Mouse (Mus musculus) hindbrain, embryonic 11.5 days (tissue): ENCODE measurements at regions not wholly inside any gene's neighbourhood (a gene's known extent, or its start where the extent isn't known, plus 50 kb on each side); places are given as distances from the start of the nearest gene placed in this dataset.
"Not testable (repeated sequence)": the region's sequence is repeated elsewhere in the genome, so short reads cannot be mapped to it uniquely, and the experiment has no call there.

Experiments
- ATAC-seq: fragments of 200-750 bp; cut with Nextera tagmentation; 2 replicates; pipeline ENCODE4 v1.8.0; 2017; ENCODE audit warnings: mild to moderate bottlenecking, moderate TSS enrichment, moderate library complexity; ENCODE audit not compliant: low FRiP score
- DNase-seq: peaks from one replicate; pipeline ENCODE4 v3.0.0-alpha.2; 2015; ENCODE audit warnings: low spot score
- H3K27ac ChIP-seq: fragments of 300-500 bp; sonication (generic); 2 replicates; pipeline ENCODE4 v1.5.1; 2014; ENCODE audit warnings: mild to moderate bottlenecking, low read depth, low read length
- H3K27me3 ChIP-seq: fragments of 300-500 bp; sonication (generic); 2 replicates; pipeline ENCODE4 v1.6.1; 2014; ENCODE audit warnings: mild to moderate bottlenecking, low read length, moderate library complexity, mixed read lengths; ENCODE audit not compliant: control insufficient read depth, insufficient read depth
- H3K36me3 ChIP-seq: fragments of 300-500 bp; sonication (generic); 2 replicates; pipeline ENCODE4 v1.6.1; 2014; ENCODE audit warnings: mild to moderate bottlenecking, low read length, moderate library complexity, mixed read lengths; ENCODE audit not compliant: control insufficient read depth, insufficient read depth
- H3K4me1 ChIP-seq: fragments of 300-500 bp; sonication (generic); replicated peaks from 2 replicates; pipeline ENCODE4 v1.6.1; 2014; ENCODE audit warnings: low read length, mixed read lengths; ENCODE audit not compliant: control insufficient read depth, insufficient read depth
- H3K4me2 ChIP-seq: fragments of 300-500 bp; sonication (generic); replicated peaks from 2 replicates; pipeline ENCODE4 v1.6.1; 2014; ENCODE audit warnings: mild to moderate bottlenecking, low read depth, low read length
- H3K4me3 ChIP-seq: fragments of 300-500 bp; sonication (generic); 2 replicates; pipeline ENCODE4 v1.5.1; 2014; ENCODE audit warnings: low read depth, low read length
- H3K9ac ChIP-seq: fragments of 300-500 bp; sonication (generic); 2 replicates; pipeline ENCODE4 v1.6.1; 2014; ENCODE audit warnings: low read depth, low read length
- H3K9me3 ChIP-seq: fragments of 300-500 bp; sonication (generic); 2 replicates; pipeline ENCODE4 v1.6.1; 2016; ENCODE audit warnings: low read length; ENCODE audit not compliant: control insufficient read depth
- WGBS: fragments of 180-500 bp; shearing (Covaris S2); extraction: QIAGEN DNeasy Blood & Tissue Kit; methylation state at CpG from one replicate; pipeline ENCODE4 v1.1.7; 2014; 5-methylcytosine and 5-hydroxymethylcytosine counted together

DNA sequence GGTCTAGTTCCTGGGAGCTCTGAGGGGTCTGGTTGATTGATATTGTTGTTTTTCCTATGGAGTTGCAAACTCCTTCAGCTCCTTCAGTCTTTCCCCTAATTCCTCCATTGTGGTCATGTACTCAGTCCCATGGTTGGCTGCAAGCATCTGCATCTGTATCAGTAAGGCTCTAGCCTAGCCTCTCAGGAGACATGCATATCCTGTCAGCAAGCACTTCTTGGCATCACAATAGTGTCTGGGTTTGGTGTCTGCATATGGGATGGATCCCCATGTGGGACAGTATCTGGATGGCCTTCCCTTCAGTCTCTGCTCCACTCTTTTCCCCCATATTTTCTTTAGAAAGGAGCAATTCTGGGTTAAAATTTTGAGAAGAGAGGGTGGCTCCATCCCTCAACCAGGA lies 205.7 kb upstream of the Tmprss15 start:
- not testable (repeated sequence) for H3K9me3 ChIP-seq, H3K4me1 ChIP-seq, ATAC-seq, H3K9ac ChIP-seq, H3K27me3 ChIP-seq, H3K36me3 ChIP-seq, H3K4me3 ChIP-seq, H3K27ac ChIP-seq, H3K4me2 ChIP-seq, DNase-seq

GRCm38 (mm10) chr16:79279006-79279405 lies 188.1 kb upstream of the Tmprss15 start:
- WGBS: 97% methylated on average over 2 of the region's 2 CpGs
- Histone ChIP-seq H3K27ac (no peak overlapping the region), H3K9me3 (no peaks in the 10 kb centered on the region), H3K4me1 (no peaks in the 10 kb centered on the region), H3K27me3 (no peaks in the 10 kb centered on the region), H3K4me2 (no peak overlapping the region), H3K4me3 (no peak overlapping the region), H3K36me3 (no peaks in the 10 kb centered on the region), H3K9ac (no peak overlapping the region)
- DNase-seq (no peak), ATAC-seq (no peak)

DNA sequence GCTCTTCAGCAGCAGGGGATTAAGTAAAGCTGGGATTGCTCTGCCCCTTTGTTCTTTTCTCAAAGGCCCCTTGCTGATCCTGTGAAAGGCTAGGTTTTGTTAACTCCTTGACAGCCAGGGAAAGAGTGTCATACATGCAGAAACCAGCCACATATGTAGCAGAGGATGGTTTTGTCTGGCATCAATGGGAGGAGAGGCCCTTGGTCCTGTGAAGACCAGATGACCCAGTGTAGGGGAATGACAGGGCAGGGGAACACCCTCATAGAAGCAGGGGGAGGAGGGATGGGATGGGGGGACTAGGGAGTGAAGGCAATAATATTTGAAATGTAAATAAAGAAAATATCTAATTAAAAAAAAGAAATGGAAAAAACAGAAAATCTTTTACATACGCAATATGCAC lies 165.6 kb upstream of the Tmprss15 start:
- ATAC-seq (0 out of 2 replicates have a peak, but pooled peaks have one; percentile 25), DNase-seq (no peak)
- Histone ChIP-seq H3K27ac (no peak overlapping the region), H3K4me2 (no peak overlapping the region), H3K27me3 (no peaks in the 10 kb centered on the region), H3K9me3 (no peaks in the 10 kb centered on the region), H3K4me1 (no peaks in the 10 kb centered on the region), H3K9ac (no peak overlapping the region), H3K4me3 (no peak overlapping the region), H3K36me3 (no peaks in the 10 kb centered on the region)
- WGBS: 100% methylated on average over 1 of the region's 1 CpGs

GRCm38 (mm10) chr16:79256084-79256483 lies 165.2 kb upstream of the Tmprss15 start:
- H3K4me1 ChIP-seq: no peaks in the 10 kb centered on the region
- H3K9me3 ChIP-seq: no peaks in the 10 kb centered on the region
- no peaks in the 10 kb centered on the region for H3K27me3 ChIP-seq
- ATAC-seq: no peak
- no peak overlapping the region for H3K27ac ChIP-seq
- no peak overlapping the region for H3K4me3 ChIP-seq
- no peak for DNase-seq
- H3K9ac ChIP-seq: no peak overlapping the region
- 43% methylated on average over 2 of the region's 2 CpGs for WGBS
- no peaks in the 10 kb centered on the region for H3K36me3 ChIP-seq
- no peak overlapping the region for H3K4me2 ChIP-seq

DNA sequence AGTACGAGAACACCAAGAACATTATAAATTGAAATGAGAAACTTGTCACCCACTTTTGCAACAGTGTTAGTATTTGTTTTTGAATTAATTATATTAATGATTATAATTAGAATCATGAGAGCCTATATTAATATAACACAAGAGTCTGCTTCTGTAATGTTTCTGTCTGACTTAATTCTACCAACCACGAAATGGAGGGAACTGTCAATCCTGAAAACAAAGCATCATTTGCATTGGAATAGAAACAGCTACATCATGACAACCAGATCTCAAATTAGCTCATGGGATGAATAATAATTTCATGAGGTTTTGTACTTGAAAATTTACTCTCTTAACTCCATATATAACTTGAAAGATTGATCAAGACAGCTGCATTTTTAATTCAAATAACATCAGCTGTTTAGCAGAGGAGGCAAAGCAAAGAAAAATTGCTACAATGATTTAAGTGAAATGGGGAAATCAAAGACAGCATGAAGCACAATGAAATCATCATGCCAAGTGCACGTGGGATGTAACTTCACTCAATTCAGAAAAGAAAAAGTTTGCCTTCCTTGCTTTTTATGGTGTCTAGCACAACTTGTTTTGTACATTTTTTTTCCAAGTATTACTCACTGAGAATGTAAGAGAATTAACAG lies 150.1 kb upstream of the Tmprss15 start:
- Histone ChIP-seq H3K36me3 (no peaks in the 10 kb centered on the region), H3K9me3 (no peaks in the 10 kb centered on the region), H3K27me3 (no peaks in the 10 kb centered on the region), H3K4me2 (no peak overlapping the region), H3K9ac (no peak overlapping the region), H3K4me3 (no peak overlapping the region), H3K4me1 (no peaks in the 10 kb centered on the region), H3K27ac (no peak overlapping the region)
- DNase-seq: no peak
- 66% methylated on average over 3 of the region's 3 CpGs for WGBS
- no peak for ATAC-seq

- 94% methylated on average over 2 of the region's 2 CpGs for WGBS
- Histone ChIP-seq H3K9ac (no peak overlapping the region), H3K27ac (no peak overlapping the region), H3K36me3 (no peaks in the 10 kb centered on the region), H3K9me3 (no peaks in the 10 kb centered on the region), H3K4me1 (no peaks in the 10 kb centered on the region), H3K4me2 (no peak overlapping the region), H3K4me3 (no peak overlapping the region), H3K27me3 (no peaks in the 10 kb centered on the region)
- DNase-seq (no peak), ATAC-seq (no peak)
Measured at GRCm38 (mm10) chr16:79240191-79240590, 149.3 kb upstream of the Tmprss15 start.

DNA sequence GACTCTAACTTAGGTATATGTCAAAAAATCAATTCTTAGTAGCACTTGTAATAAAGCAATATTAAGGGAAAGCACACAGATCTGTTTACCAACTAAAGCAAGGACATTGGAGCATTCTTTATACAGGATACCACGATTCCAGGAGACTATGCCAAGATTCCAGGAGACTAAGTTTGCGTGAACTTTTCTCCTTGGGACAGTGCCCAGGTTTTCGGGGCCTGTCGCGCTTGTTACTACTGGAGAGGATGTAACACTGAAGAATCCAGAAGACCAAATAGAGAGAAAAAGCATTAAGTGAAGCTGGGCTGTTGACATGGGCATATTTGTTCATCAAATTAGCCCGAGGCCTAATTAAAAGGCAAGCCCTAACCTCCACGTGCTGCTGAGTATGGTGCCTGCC lies 100.3 kb upstream of the Tmprss15 start:
- WGBS: 86% methylated on average over 7 of the region's 7 CpGs
- ATAC-seq: no peak

GRCm38 (mm10) chr16:79186471-79186870 lies 95.6 kb upstream of the Tmprss15 start:
- WGBS: 80% methylated on average over 1 of the region's 1 CpGs
- Histone ChIP-seq H3K9me3 (no peaks in the 10 kb centered on the region), H3K4me1 (no peaks in the 10 kb centered on the region), H3K27me3 (no peaks in the 10 kb centered on the region), H3K4me3 (no peak overlapping the region), H3K36me3 (no peaks in the 10 kb centered on the region), H3K4me2 (no peak overlapping the region), H3K27ac (no peak overlapping the region), H3K9ac (no peak overlapping the region)
- DNase-seq (no peak), ATAC-seq (no peak)

More for the DNA sequence above, 100.3 kb upstream of the Tmprss15 start:
- Histone ChIP-seq H3K27me3 (no peaks in the 10 kb centered on the region), H3K4me2 (no peak overlapping the region), H3K4me3 (no peak overlapping the region), H3K4me1 (no peaks in the 10 kb centered on the region), H3K9me3 (no peaks in the 10 kb centered on the region), H3K36me3 (no peaks in the 10 kb centered on the region), H3K27ac (no peak overlapping the region), H3K9ac (no peak overlapping the region)
- no peak for DNase-seq

GRCm38 (mm10) chr16:79182474-79182873 lies 91.6 kb upstream of the Tmprss15 start:
- H3K4me1 ChIP-seq: no peaks in the 10 kb centered on the region

More at GRCm38 (mm10) chr16:79182474-79182873, 91.6 kb upstream of the Tmprss15 start:
- Histone ChIP-seq H3K27me3 (no peaks in the 10 kb centered on the region), H3K4me3 (no peak overlapping the region), H3K9ac (no peak overlapping the region), H3K9me3 (no peaks in the 10 kb centered on the region), H3K27ac (no peak overlapping the region), H3K36me3 (no peaks in the 10 kb centered on the region), H3K4me2 (no peak overlapping the region)
- ATAC-seq: no peak
- 86% methylated on average over 2 of the region's 2 CpGs for WGBS
- DNase-seq: no peak
